Mouse (Mus musculus) Patski (cell line): ENCODE data around the gene Id1. TPM values are rescaled to one million over a fixed set of nuclear protein-coding genes. Genes with fewer than 3 reads are reported as not detected.

Source experiments
- ATAC-seq: fragments of 100-300 bp; one replicate; pipeline ENCODE4 v1.8.0; 2021
- CTCF ChIA-PET: fragments of 350-600 bp; sonication (Branson Sonifier 250); formaldehyde crosslinking; loops from one replicate; lab custom pipeline; 2022; ENCODE audit warnings: inconsistent platforms; lab: Charles Lee
- POLR2A ChIA-PET: fragments of 350-600 bp; sonication (Branson Sonifier 250); formaldehyde crosslinking; loops from one replicate; lab custom pipeline; 2022; ENCODE audit warnings: antibody characterized with exemption, inconsistent platforms; lab: Charles Lee
- DNase-seq: peaks from one replicate; pipeline ENCODE4 v3.0.0-alpha.2; 2011; ENCODE audit warnings: low read depth, low spot score
- H3K27me3 ChIP-seq: fragments of 371-371 bp; one replicate; pipeline ENCODE4 v1.5.1; 2021
- CTCF ChIP-seq: fragments of 100-300 bp; IDR thresholded peaks from one replicate; pipeline ENCODE4 v1.5.1; 2021
- in situ Hi-C: fragments of 300-500 bp; cut with MboI; formaldehyde crosslinking; loops from 3 replicates; pipeline ENCODE4 v1.11.1; 2018; ENCODE audit warnings: low pct_unique_long_range_greater_than_20kb, mixed read lengths
- polyA plus RNA-seq: library from polyadenylated mRNA; unstranded; gene quantifications from one replicate; pipeline ENCODE4 v1.2.3, GENCODE M21; 2021

Id1 gene
- polyA plus RNA-seq, 1 experiment from 2014 or later, result 117 TPM

DNA sequence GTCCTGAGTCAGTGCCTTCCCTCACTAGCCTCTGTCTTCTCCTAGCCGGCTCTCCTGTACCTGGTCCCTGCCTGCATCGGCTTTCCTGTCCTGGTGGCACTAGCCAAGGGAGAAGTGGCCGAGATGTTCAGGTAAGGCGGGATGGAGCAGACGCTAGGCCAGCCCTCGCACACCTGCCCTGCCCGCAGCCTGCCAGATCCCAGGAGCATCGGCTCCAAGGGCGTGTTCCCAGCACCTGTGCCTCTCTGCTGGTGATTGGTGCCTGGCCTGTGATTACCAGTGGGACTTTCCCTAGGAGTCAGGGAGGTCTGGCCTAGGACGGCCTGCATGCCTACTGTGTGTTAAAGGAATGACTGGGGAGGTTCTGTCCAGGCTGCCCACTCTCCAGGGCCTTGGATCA, 35.9 kb upstream of the Id1 start:
- TF ChIP-seq CTCF, result no peak
- CTCF ChIA-PET, result interaction anchor here (1.8 kb wide), 1 partner anchor 12 kb away, joined by 6 read pairs; no protein-coding TSS in a partner anchor

GRCm38 (mm10) chr2:152700725-152701124, 35.3 kb upstream of the Id1 start:
- no peak for TF ChIP-seq CTCF
- ATAC-seq, result no peak
- no peaks in the 10 kb centered on the region for H3K27me3 ChIP-seq
- POLR2A ChIA-PET, result no interaction called here
- in situ Hi-C loops, result loop anchor here (5.0 kb wide), 1 partner anchor 42 kb away; no protein-coding TSS in a partner anchor
- peak; percentile 44 for DNase-seq
- CTCF ChIA-PET, result interaction anchor here (1.8 kb wide), 1 partner anchor 12 kb away, joined by 6 read pairs; no protein-coding TSS in a partner anchor

More for the DNA sequence above, 35.9 kb upstream of the Id1 start:
- ATAC-seq (no peak), DNase-seq (no peak)
- H3K27me3 ChIP-seq, result no peaks in the 10 kb centered on the region
- POLR2A ChIA-PET, result interaction anchor here (0.8 kb wide), 1 partner anchor 130 kb away, joined by 3 read pairs; no protein-coding TSS in a partner anchor
- in situ Hi-C loops, result loop anchor here (5.0 kb wide), 1 partner anchor 42 kb away; no protein-coding TSS in a partner anchor

DNA sequence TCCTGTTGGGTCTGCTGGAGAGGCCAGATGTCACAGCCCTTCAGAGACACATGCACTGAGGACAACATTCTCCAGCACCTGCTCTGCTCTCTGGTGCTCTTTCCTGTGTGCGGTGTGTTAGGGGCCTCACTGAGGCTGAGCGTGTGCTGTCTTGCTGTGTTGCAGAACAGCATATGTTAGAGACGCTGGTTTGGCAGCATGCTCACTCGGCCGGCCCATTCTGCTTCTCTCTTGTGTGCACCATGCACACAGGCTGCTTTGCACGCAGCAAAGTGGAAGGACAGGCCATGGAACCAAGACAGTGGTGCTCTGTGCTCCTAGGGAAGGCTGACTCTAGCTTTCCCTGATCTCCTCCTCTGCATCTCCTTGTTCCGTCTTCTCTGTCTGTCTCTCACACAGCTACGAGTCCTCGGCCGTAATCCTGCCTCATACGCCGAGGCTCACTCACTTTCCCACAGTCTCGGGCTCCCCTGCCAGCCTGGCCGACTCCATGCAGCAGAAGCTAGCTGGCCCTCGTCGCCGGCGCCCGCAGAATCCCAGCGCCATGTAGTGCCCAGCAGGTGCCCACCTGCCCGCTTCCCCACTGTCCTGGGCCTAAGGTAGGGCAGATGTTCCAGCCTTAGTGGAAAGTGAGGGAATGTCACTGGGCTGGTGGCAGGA, 32.3 kb upstream of the Id1 start:
- no peak for TF ChIP-seq CTCF
- in situ Hi-C loops, result loop anchor here (5.0 kb wide), 1 partner anchor 39 kb away; no protein-coding TSS in a partner anchor
- ChIA-PET CTCF (no interaction called here), POLR2A (no interaction called here)
- DNase-seq (no peak), ATAC-seq (no peak)
- no peaks in the 10 kb centered on the region for H3K27me3 ChIP-seq

DNA sequence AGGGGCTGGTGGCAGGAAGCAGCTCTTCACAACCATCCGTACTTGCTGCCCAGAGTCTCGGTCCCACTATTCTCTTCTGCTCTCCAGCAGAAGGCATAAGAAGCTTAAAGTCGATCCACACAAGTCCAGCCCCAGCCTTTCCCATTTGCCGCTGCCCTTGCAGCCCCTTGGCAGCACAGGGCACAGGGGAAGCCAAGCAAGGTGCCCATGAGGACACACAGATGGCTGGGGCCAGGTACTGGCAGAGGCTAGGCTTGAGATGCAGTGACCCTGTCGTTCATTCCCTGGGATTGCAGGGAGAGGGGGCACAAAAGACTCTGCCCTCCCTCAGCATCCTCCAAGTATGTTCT, 31.8 kb upstream of the Id1 start:
- no peak for DNase-seq
- no peak for ATAC-seq
- no peak for TF ChIP-seq CTCF
- in situ Hi-C loops, result loop anchor here (5.0 kb wide), 1 partner anchor 38 kb away; no protein-coding TSS in a partner anchor
- ChIA-PET POLR2A (no interaction called here), CTCF (no interaction called here)
- H3K27me3 ChIP-seq, result no peaks in the 10 kb centered on the region

DNA sequence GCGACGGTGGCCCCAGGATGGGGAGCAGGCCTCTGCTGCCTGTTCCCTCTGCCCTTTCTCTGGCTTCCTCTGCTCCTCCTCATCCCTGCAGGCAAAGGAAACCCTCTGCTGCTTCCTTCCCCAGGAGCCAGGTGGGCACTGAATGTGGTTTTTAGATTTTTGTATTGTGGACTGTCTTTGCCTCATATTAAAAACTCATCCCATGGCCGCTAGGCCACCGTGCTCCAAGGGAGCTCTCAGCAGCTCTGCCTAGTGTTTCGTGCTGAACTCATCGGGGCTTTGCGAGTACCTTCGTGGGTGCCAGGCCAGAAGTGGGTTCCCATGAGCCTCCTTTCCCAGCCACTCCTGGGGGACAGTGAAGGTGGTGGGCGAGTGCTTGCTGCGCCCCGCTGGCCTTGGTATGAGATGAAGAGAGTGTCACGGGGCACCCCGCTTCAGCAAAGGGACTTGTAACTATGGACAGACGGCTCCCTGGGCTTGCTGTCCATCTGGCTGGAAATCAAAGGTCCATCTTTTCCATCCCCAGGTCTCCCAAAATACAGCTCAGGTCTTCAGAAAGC, 31.2 kb upstream of the Id1 start:
- ChIA-PET POLR2A (interaction anchor here (0.9 kb wide), 1 partner anchor 28 kb away, joined by 3 read pairs; no protein-coding TSS in a partner anchor), CTCF (interaction anchor here (1.2 kb wide), 1 partner anchor 9 kb away, joined by 3 read pairs; no protein-coding TSS in a partner anchor)
- in situ Hi-C loops, result loop anchor here (5.0 kb wide), 1 partner anchor 37 kb away; no protein-coding TSS in a partner anchor

DNA sequence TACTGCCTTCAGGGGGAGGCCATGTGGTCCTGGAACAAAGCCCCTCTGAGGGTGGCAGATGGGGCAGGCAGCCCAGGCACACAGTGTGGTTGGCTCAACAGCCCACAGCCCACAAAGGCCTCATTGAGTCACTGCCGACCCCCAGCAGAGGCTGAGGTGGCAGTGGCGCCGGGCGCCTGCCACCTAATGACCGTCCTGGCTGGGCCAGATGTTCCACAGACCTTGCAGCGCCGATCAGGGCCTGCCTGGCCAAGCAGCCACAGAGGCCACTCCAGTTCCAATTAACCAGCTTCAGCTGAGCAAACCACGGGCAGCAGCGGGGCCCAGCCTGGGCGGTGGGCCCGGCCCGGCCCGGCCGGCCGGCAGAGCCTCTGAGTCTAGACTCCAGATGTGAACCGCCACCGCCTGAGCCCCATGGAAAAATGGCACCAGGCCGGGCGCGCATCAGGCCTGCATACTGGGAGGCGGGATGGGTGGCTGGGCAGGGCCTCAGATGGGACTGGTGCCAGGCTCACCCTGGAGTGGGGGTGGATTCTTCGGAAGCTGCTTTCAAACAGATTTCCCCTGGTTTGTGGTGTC, 30.0 kb upstream of the Id1 start:
- in situ Hi-C loops, result no loop called here
- ChIA-PET CTCF (interaction anchor here (1.2 kb wide), 1 partner anchor 10 kb away, joined by 3 read pairs; no protein-coding TSS in a partner anchor), POLR2A (no interaction called here)
- no peak for TF ChIP-seq CTCF
- DNase-seq, result no peak
- ATAC-seq, result no peak
- no peaks in the 10 kb centered on the region for H3K27me3 ChIP-seq

More for the DNA sequence above, 31.2 kb upstream of the Id1 start:
- no peak for TF ChIP-seq CTCF
- ATAC-seq (no peak), DNase-seq (no peak)
- no peaks in the 10 kb centered on the region for H3K27me3 ChIP-seq

- POLR2A ChIA-PET, result interaction anchor here (1.4 kb wide), 1 partner anchor 9 kb away, joined by 3 read pairs; no protein-coding TSS in a partner anchor
- ATAC-seq, result no peak
- H3K27me3 ChIP-seq, result no peaks in the 10 kb centered on the region
- DNase-seq, result no peak
- in situ Hi-C loops, result no loop called here
- CTCF ChIA-PET, result no interaction called here
- TF ChIP-seq CTCF, result no peak
These were observed 28.9 kb upstream of the Id1 start for GRCm38 (mm10) chr2:152707186-152707585.

DNA sequence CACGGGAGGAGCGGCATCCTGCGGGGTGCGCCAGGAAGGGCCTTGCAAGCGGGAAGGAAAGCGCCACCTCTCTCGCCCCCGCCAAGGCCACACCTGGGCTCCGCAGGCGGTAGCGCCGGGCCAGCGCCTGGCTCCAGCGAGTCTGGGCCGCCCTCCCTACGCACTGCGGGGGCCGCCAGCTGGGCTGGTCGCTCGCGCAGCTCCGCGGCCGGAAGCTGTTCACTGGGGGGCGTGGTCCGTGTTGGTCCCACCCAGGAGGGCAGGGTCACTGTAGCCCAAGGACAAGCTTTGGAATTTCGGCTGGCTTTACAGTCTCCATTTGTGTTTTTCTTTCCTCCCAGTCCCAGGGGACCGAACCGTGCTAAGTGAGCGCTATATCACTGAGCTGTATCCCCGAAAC, 28.4 kb upstream of the Id1 start:
- in situ Hi-C loops, result no loop called here
- no peaks in the 10 kb centered on the region for H3K27me3 ChIP-seq
- DNase-seq (no peak), ATAC-seq (no peak)
- TF ChIP-seq CTCF, result no peak
- ChIA-PET CTCF (interaction anchor here (1.1 kb wide), 1 partner anchor 29 kb away, joined by 3 read pairs; no protein-coding TSS in a partner anchor), POLR2A (interaction anchor here (1.4 kb wide), 1 partner anchor 8 kb away, joined by 3 read pairs; no protein-coding TSS in a partner anchor)

- TF ChIP-seq CTCF, result no peak
- ChIA-PET CTCF (interaction anchor here (1.1 to 1.3 kb wide), 2 partner anchors 30 to 58 kb away, joined by 3 to 5 read pairs; no protein-coding TSS in a partner anchor), POLR2A (no interaction called here)
- DNase-seq (no peak), ATAC-seq (no peak)
- in situ Hi-C loops, result no loop called here
- no peaks in the 10 kb centered on the region for H3K27me3 ChIP-seq
These were observed 27.0 kb upstream of the Id1 start for GRCm38 (mm10) chr2:152709066-152709465.

DNA sequence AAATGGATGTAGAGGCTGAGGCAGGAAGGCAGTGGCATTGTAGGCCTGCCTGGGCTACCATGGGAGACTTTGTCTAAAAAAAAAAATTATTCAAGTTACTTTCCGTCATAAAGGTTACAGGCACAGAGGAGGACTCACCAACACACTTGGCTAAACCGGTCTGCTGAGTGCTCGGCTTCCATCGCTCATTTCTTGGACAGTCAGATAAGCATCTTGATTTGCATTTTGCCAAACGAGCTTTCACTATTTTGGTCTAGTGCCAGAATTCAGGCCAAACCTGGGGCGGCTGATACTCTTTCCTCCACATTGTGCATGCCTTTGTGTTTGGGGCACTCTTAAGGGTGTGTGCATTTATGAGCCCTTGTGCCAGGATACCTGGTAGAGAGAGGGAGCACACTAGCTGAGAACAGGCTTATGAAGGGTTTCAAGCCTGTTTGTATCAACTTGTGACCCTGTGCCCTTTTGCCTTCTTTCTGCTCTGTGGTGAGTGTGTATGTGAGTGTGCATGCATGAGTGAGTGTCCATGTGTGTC, 19.7 kb upstream of the Id1 start:
- in situ Hi-C loops, result no loop called here
- ATAC-seq (no peak), DNase-seq (no peak)
- POLR2A ChIA-PET, result interaction anchor here (1.0 kb wide), 1 partner anchor 9 kb away, joined by 3 read pairs; no protein-coding TSS in a partner anchor
- CTCF ChIA-PET, result no interaction called here
- TF ChIP-seq CTCF, result no peak
- H3K27me3 ChIP-seq, result no peaks in the 10 kb centered on the region
